Mouse (Mus musculus) testis, adult 2 months (tissue): Measurements from ENCODE around the gene Hist1h4f. TPM values are rescaled to one million over a fixed set of nuclear protein-coding genes. Genes with fewer than 3 reads are reported as not detected.
"Not testable (repeated sequence)": the region's sequence is repeated elsewhere in the genome, so short reads cannot be mapped to it uniquely, and the experiment has no call there.

Experiments
- H3K27ac ChIP-seq: fragments of 200-500 bp; 2 replicates; pipeline ENCODE4 v1.5.1; 2012; ENCODE audit warnings: low read depth, low read length; ENCODE audit not compliant: control insufficient read depth, insufficient read depth
- H3K27me3 ChIP-seq: fragments of 200-500 bp; 2 replicates; pipeline ENCODE4 v1.6.1; 2012; ENCODE audit warnings: mild to moderate bottlenecking, low read length, moderate library complexity; ENCODE audit not compliant: control insufficient read depth, insufficient read depth
- H3K36me3 ChIP-seq: fragments of 200-500 bp; 2 replicates; pipeline ENCODE4 v1.6.1; 2012; ENCODE audit warnings: mild to moderate bottlenecking, low read length; ENCODE audit not compliant: control insufficient read depth, insufficient read depth
- H3K4me1 ChIP-seq: fragments of 200-500 bp; 2 replicates; pipeline ENCODE4 v1.6.1; 2012; ENCODE audit warnings: low read length; ENCODE audit not compliant: control insufficient read depth, insufficient read depth
- H3K4me3 ChIP-seq: fragments of 200-500 bp; 2 replicates; pipeline ENCODE4 v1.5.1; 2012; ENCODE audit warnings: low read depth, mild to moderate bottlenecking, low read length, moderate library complexity, mixed read lengths; ENCODE audit not compliant: control insufficient read depth
- CTCF ChIP-seq: fragments of 200-500 bp; IDR thresholded peaks from 2 replicates; pipeline ENCODE4 v1.5.1; 2012; ENCODE audit warnings: low read depth, mild to moderate bottlenecking, inconsistent platforms, low read length, moderate library complexity; ENCODE audit not compliant: control insufficient read depth, insufficient read depth, insufficient replicate concordance
- POLR2A ChIP-seq: fragments of 200-500 bp; IDR thresholded peaks from 2 replicates; pipeline ENCODE4 v1.6.1; 2012; ENCODE audit warnings: low read depth, mild to moderate bottlenecking, inconsistent platforms, low read length, moderate library complexity; ENCODE audit not compliant: control insufficient read depth
- polyA plus RNA-seq: library from polyadenylated mRNA; depleted of rRNA; stranded (reverse); fragments of >200 nt; gene quantifications from 2 replicates; pipeline ENCODE4 v1.2.3, GENCODE M21; 2012

Hist1h4f gene
- polyA plus RNA-seq, 1 experiment: 2.1 TPM

DNA sequence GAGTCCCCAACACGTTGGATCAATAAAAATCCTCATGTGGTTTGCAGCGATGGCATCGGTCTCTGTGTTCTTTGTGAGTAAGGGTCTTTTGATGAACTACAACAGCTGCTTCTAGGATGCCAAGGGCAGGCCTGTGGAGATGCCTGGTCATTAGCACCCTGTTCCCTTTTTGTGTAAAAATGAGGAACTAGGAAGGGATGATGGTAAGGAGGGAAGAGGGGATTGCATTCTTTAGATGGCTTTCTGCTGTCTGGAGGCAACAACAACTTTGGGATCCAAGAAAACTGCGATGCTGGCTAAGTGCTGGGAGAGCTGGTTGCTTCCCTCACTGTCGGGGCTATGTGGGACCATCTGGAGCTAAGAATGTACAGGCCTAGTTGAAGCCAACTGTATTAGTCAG is 13.2 kb downstream of the Hist1h4f start:
- no peak for TF ChIP-seq POLR2A
- no peak for TF ChIP-seq CTCF
- no peaks in the 10 kb centered on the region for H3K36me3 ChIP-seq
- H3K4me1 ChIP-seq: peaks cover 7% of the 10 kb centered on the region
- H3K27me3 ChIP-seq: no peaks in the 10 kb centered on the region
- H3K27ac ChIP-seq: no peak overlapping the region
- no peak overlapping the region for H3K4me3 ChIP-seq

DNA sequence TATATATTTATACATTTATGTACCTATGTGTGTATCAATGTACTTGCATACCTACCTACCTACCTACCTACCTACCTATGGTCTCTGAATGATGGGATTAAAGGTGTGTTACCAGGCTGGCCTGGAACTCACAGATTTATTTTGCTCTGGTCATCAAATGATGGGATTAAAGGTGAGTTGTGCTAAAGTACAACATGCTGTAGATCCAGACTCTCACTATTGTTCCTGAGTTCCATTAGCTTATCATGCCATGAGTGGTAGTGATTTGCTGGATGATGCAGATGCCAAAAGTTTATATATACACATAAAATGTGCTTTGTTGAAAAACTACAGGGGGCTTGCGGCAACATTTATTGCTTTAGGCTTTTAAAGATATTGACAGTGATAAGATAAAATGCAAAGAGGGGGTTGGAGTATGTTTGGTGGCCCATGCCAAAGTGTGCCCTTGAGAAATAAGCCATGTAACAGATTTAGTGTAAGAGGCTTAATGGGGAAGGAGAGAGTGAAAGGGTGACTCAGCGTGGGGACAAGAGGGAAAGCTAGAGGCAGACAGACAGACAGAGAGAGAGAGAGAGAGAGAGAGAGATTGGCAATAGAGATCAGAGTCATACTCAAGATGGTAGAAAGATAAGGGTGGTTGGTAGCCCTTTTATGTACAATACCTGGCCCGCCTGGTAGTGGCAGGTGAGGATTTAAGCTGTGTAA is 14.3 kb downstream of the Hist1h4f start:
- Histone ChIP-seq H3K36me3 (no peaks in the 10 kb centered on the region), H3K27ac (no peak overlapping the region), H3K4me3 (no peak overlapping the region), H3K4me1 (peaks cover 7% of the 10 kb centered on the region), H3K27me3 (no peaks in the 10 kb centered on the region)
- TF ChIP-seq POLR2A (no peak), CTCF (no peak)

DNA sequence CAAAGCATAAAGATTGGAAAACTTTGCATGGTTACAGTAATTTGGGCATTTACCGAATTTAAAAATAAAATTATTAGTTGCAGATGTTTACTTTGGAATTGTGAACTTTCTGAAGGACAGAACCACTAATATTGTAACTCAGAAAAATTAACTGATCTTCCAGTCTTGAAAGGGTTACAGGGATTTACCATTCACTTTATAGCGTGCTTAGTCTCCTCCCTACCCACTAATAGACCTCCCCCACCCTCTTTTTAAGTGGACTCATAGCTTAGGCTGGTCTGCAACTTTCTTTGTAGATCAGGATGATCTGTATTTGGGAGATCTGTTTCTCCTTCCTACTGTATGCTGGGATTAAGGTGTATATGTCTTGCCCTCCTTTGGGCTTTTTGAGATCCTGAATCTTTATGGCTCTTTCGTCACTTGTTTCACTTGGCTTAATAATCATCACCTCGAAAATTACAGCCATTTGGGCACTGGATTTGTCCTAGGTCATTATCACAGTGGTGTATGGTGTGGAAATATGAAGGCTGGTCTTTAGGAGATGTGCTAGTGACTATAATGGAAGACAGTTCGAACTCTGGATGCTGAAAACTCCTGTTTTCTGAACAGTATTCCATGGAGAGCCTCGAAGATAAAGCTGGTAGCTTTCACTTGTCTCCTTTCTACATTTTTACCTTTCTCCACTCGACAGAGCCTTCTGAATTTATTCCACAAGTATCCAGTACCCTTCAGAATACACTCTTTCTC is 15.2 kb downstream of the Hist1h4f start:
- no peak for TF ChIP-seq CTCF
- no peak for TF ChIP-seq POLR2A
- Histone ChIP-seq H3K4me3 (no peak overlapping the region), H3K4me1 (peaks cover 7% of the 10 kb centered on the region), H3K36me3 (no peaks in the 10 kb centered on the region), H3K27ac (no peak overlapping the region), H3K27me3 (no peaks in the 10 kb centered on the region)

DNA sequence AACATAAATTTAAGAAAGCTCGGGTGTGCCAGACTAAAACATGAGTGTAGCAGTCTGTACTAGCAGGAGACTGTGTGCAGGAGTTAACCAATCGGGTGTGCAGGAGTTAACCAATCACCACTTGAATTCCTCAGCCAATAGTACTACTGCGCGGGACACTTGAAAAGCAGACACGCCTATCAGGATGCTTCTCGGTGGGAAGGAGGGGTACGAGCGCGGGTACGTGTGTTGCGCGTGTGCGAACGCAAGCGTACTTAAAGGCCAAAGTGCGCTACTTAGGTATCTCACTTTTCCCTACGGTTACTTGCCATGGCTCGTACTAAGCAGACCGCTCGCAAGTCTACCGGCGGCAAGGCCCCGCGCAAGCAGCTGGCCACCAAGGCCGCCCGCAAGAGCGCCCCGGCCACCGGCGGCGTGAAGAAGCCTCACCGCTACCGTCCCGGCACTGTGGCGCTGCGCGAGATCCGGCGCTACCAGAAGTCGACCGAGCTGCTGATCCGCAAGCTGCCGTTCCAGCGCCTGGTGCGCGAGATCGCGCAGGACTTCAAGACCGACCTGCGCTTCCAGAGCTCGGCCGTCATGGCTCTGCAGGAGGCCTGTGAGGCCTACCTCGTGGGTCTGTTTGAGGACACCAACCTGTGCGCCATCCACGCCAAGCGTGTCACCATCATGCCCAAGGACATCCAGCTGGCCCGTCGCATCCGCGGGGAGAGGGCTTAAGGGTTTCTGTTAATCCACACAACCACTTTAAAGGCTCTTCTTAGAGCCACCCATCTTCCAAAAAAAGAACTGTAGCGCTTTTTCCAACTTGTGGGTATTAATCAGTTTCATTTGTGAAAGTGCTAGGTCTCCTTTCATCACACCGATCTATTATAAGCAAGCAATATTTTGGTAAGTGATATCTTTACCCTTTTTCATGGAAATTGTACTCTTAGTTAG is 16.0 kb downstream of the Hist1h4f start, which contains the start of gene Hist1h3g:
TSS of gene Hist1h3g (plus strand) at position 286 of the 939 bp plus-strand sequence.
- TF ChIP-seq POLR2A: peak; percentile 43; the same call in 1 of the 2 replicates
- not testable (repeated sequence) for H3K4me1 ChIP-seq, H3K36me3 ChIP-seq, H3K27ac ChIP-seq, H3K27me3 ChIP-seq
- peak within 1 kb of the TSS; percentile 38 for H3K4me3 ChIP-seq

DNA sequence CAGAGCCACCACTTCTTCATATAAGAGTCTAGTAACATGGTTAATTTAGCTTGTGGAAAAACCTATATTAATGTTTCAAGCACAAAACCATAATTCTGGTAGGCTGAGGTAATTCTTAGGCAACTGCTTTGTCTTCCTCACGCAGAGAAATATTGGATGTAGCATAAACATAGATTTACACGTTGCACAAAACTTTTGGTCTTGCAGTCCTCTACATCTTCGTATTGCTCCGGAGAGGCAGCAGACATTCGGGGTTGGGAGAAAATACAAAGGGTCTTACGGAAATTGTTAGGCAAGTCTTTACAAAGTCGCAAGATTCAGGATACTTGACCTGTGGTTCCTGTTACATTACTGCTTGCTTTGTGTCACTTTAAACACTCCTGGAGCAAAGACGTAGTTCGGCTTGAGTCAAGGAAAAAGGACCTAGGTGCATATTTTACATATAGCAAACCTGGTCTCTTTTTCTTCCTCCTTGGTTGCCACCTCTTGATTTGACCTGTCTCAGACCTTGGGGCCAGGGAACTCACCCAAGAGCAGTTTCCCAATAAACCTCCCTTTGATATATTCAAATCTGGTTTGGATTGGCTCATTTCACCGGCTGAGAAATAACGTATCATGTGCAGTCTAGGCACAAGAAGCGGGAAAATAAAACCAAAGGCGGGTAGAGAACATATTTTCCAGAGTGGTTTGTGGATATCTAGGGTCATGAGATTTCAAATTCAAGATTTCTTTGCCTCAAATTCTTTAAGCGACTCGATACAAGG is 16.9 kb downstream of the Hist1h4f start:
- TF ChIP-seq CTCF: no peak
- no peak for TF ChIP-seq POLR2A
- no peaks in the 10 kb centered on the region for H3K36me3 ChIP-seq
- H3K27ac ChIP-seq: no peak overlapping the region
- H3K4me3 ChIP-seq: no peak overlapping the region; the same call in 1 of the 2 replicates
- H3K27me3 ChIP-seq: no peaks in the 10 kb centered on the region
- H3K4me1 ChIP-seq: peaks cover 7% of the 10 kb centered on the region

DNA sequence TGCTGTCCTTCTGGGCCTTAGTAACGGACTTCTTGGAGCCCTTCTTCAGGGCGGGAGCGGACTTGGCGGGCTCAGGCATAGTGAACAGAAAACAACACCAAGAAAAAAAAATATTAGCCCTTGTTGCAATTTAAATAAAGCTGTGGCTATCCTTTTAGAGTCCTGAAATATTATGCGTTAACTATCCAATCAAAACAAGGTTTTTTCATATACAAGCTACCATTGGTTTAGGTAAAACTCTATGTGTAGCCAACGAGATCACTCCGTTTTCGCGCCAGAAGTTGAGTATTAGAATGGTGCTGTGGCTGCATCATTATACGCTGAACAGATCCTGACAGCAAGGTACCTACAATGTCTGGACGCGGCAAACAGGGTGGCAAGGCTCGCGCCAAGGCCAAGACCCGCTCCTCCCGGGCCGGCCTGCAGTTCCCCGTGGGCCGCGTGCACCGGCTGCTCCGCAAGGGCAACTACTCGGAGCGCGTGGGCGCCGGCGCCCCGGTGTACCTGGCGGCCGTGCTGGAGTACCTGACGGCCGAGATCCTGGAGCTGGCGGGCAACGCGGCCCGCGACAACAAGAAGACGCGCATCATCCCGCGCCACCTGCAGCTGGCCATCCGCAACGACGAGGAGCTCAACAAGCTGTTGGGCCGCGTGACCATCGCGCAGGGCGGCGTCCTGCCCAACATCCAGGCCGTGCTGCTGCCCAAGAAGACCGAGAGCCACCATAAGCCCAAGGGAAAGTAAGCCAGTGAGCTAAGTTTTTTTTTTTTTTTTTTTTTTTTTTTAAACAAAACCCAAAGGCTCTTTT is 17.7 kb downstream of the Hist1h4f start, which contains the start of gene Hist1h2af:
TSS of gene Hist1h2af (plus strand) at position 347 of the 808 bp plus-strand sequence.
- H3K36me3 ChIP-seq, H3K4me1 ChIP-seq, H3K27me3 ChIP-seq, H3K27ac ChIP-seq: not testable (repeated sequence)
- peak within 1 kb of the TSS; percentile 50; the same call in 1 of the 2 replicates for H3K4me3 ChIP-seq
